Mouse (Mus musculus) kidney, postnatal 0 days (tissue): ENCODE data around the gene Hes7. TPM values are rescaled to one million over a fixed set of nuclear protein-coding genes. Genes with fewer than 3 reads are reported as not detected.

Experiments
- ATAC-seq: fragments of 200-750 bp; cut with Nextera tagmentation; replicated peaks from 2 replicates; pipeline ENCODE4 v1.8.0; 2017; ENCODE audit warnings: low read depth, moderate number of reproducible peaks, moderate TSS enrichment, moderate library complexity; ENCODE audit not compliant: low FRiP score
- DNase-seq: peaks from one replicate; pipeline ENCODE4 v3.0.0-alpha.2; 2016; ENCODE audit warnings: low spot score
- H3K27ac ChIP-seq: fragments of 300-500 bp; sonication (generic); 2 replicates; pipeline ENCODE4 v1.5.1; 2014; ENCODE audit warnings: mild to moderate bottlenecking
- H3K27me3 ChIP-seq: fragments of 300-500 bp; sonication (generic); 2 replicates; pipeline ENCODE4 v1.6.1; 2014; ENCODE audit warnings: low read length, mixed read lengths; ENCODE audit not compliant: insufficient read depth
- H3K36me3 ChIP-seq: fragments of 300-500 bp; sonication (generic); 2 replicates; pipeline ENCODE4 v1.6.1; 2014; ENCODE audit warnings: low read length, mixed read lengths; ENCODE audit not compliant: insufficient read depth
- H3K4me1 ChIP-seq: fragments of 300-500 bp; sonication (generic); replicated peaks from 2 replicates; pipeline ENCODE4 v1.6.1; 2014; ENCODE audit warnings: antibody characterized with exemption, low read length, mixed read lengths; ENCODE audit not compliant: insufficient read depth
- H3K4me2 ChIP-seq: fragments of 300-500 bp; sonication (generic); 2 replicates; pipeline ENCODE4 v1.6.1; 2014; ENCODE audit warnings: mild to moderate bottlenecking, low read length, moderate library complexity, mixed read lengths
- H3K4me3 ChIP-seq: fragments of 300-500 bp; sonication (generic); replicated peaks from 2 replicates; pipeline ENCODE4 v1.5.1; 2014; ENCODE audit warnings: low read depth, low read length
- H3K9ac ChIP-seq: fragments of 300-500 bp; sonication (generic); 2 replicates; pipeline ENCODE4 v1.6.1; 2014; ENCODE audit warnings: low read depth, low read length
- H3K9me3 ChIP-seq: fragments of 300-500 bp; sonication (generic); replicated peaks from 2 replicates; pipeline ENCODE4 v1.6.1; 2016; ENCODE audit warnings: low read length, inconsistent platforms, mixed read lengths
- CTCF ChIP-seq: IDR thresholded peaks from 2 replicates; pipeline ENCODE4 v1.5.1; 2016; ENCODE audit warnings: antibody characterized with exemption, low read depth, mild to moderate bottlenecking, moderate library complexity
- WGBS: fragments of 180-500 bp; shearing (Covaris S2); extraction: QIAGEN DNeasy Blood & Tissue Kit; methylation state at CpG from one replicate; pipeline ENCODE4 v1.1.7; 2014; 5-methylcytosine and 5-hydroxymethylcytosine counted together
- polyA plus RNA-seq: library from polyadenylated mRNA; unstranded; fragments of >200 nt; fragmentation: Nextera tagmentation; extraction: Ambion mirVana; gene quantifications from 2 replicates; pipeline ENCODE4 v1.2.1, GENCODE M21; 2015

Hes7 gene
- polyA plus RNA-seq, 1 experiment from 2014 or later = 0.42 TPM

GRCm38 (mm10) chr11:69078041-69078440 lies 42.2 kb upstream of the Hes7 start:
- WGBS = 53% methylated on average over 6 of the region's 6 CpGs
- Histone ChIP-seq H3K4me1 (no peaks in the 10 kb centered on the region), H3K27ac (no peak overlapping the region), H3K9me3 (no peaks in the 10 kb centered on the region), H3K9ac (no peak overlapping the region), H3K36me3 (no peaks in the 10 kb centered on the region), H3K27me3 (no peaks in the 10 kb centered on the region), H3K4me3 (no peak overlapping the region), H3K4me2 (no peak overlapping the region)
- DNase-seq (no peak), ATAC-seq (no peak)
- no peak for TF ChIP-seq CTCF

GRCm38 (mm10) chr11:69078805-69079438 lies 41.3 kb upstream of the Hes7 start:
- H3K9ac ChIP-seq = no peak overlapping the region
- DNase-seq = peak; percentile 54
- 0 out of 2 replicates have a peak, but pooled peaks have one; percentile 31 for ATAC-seq
- peak overlapping the region; percentile 55; the same call in 1 of the 2 replicates for H3K27ac ChIP-seq
- 32% methylated on average over 5 of the region's 5 CpGs for WGBS
- no peaks in the 10 kb centered on the region for H3K36me3 ChIP-seq
- TF ChIP-seq CTCF = no peak
- no peaks in the 10 kb centered on the region for H3K4me1 ChIP-seq
- no peaks in the 10 kb centered on the region for H3K9me3 ChIP-seq
- no peak overlapping the region for H3K4me2 ChIP-seq
- H3K4me3 ChIP-seq = no peak overlapping the region
- H3K27me3 ChIP-seq = no peaks in the 10 kb centered on the region

GRCm38 (mm10) chr11:69080102-69080854 lies 39.9 kb upstream of the Hes7 start:
- WGBS = 68% methylated on average over 15 of the region's 15 CpGs
- H3K4me1 ChIP-seq = no peaks in the 10 kb centered on the region
- H3K9me3 ChIP-seq = no peaks in the 10 kb centered on the region
- peak; percentile 36; the same call in 1 of the 2 replicates for ATAC-seq
- TF ChIP-seq CTCF = no peak
- H3K27me3 ChIP-seq = no peaks in the 10 kb centered on the region
- H3K36me3 ChIP-seq = no peaks in the 10 kb centered on the region
- H3K27ac ChIP-seq = no peak overlapping the region
- no peak overlapping the region for H3K4me3 ChIP-seq
- peak; percentile 13 for DNase-seq
- no peak overlapping the region for H3K4me2 ChIP-seq
- no peak overlapping the region for H3K9ac ChIP-seq

GRCm38 (mm10) chr11:69080855-69081222 lies 39.4 kb upstream of the Hes7 start:
- H3K4me3 ChIP-seq = no peak overlapping the region
- TF ChIP-seq CTCF = no peak
- no peaks in the 10 kb centered on the region for H3K4me1 ChIP-seq
- 91% methylated on average over 8 of the region's 8 CpGs for WGBS
- H3K27ac ChIP-seq = no peak overlapping the region
- H3K36me3 ChIP-seq = no peaks in the 10 kb centered on the region
- no peaks in the 10 kb centered on the region for H3K9me3 ChIP-seq
- no peak for ATAC-seq
- H3K9ac ChIP-seq = no peak overlapping the region
- H3K27me3 ChIP-seq = no peaks in the 10 kb centered on the region
- H3K4me2 ChIP-seq = no peak overlapping the region
- no peak for DNase-seq

GRCm38 (mm10) chr11:69081613-69082012 lies 38.6 kb upstream of the Hes7 start:
- ATAC-seq (no peak), DNase-seq (no peak)
- H3K36me3 ChIP-seq = no peaks in the 10 kb centered on the region
- H3K27me3 ChIP-seq = no peaks in the 10 kb centered on the region
- H3K4me1 ChIP-seq = no peaks in the 10 kb centered on the region
- no peak overlapping the region for H3K27ac ChIP-seq
- WGBS = 74% methylated on average over 7 of the region's 7 CpGs
- TF ChIP-seq CTCF = no peak
- H3K9ac ChIP-seq = no peak overlapping the region
- no peak overlapping the region for H3K4me3 ChIP-seq
- H3K4me2 ChIP-seq = no peak overlapping the region
- no peaks in the 10 kb centered on the region for H3K9me3 ChIP-seq

GRCm38 (mm10) chr11:69085608-69086007 lies 34.6 kb upstream of the Hes7 start:
- H3K4me3 ChIP-seq = no peak overlapping the region
- TF ChIP-seq CTCF = no peak
- H3K9me3 ChIP-seq = no peaks in the 10 kb centered on the region
- H3K36me3 ChIP-seq = 0 out of 2 replicates have a peak, but pooled peaks cover 4% of the 10 kb centered on the region
- H3K4me1 ChIP-seq = peaks cover 12% of the 10 kb centered on the region
- H3K9ac ChIP-seq = no peak overlapping the region
- H3K4me2 ChIP-seq = no peak overlapping the region
- DNase-seq = no peak
- no peak overlapping the region for H3K27ac ChIP-seq
- H3K27me3 ChIP-seq = no peaks in the 10 kb centered on the region
- WGBS = 59% methylated on average over 6 of the region's 6 CpGs
- ATAC-seq = no peak
